Mouse (Mus musculus): ENCODE measurements at regions not wholly inside any gene's neighbourhood (a gene's known extent, or its start where the extent isn't known, plus 50 kb on each side); places are given as distances from the start of the nearest gene placed in this dataset.

DNA sequence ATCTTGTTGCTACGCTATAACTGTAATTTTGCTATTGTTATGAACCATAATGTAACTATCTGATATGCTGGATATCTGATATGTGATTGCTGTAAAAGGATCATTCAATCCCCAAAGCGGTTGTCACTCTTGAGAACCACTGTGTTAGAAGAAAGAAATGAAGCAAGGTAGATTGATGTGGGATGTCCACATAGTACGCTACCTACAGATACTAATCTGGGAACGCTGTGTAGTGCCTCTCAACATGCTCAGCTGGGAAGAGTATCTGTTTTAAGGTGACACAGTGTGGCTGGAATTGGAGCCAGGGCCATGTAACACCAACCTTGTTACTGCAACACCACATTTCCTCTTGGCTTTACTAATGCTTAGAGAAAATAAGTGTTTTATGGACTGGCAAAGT, 456.2 kb upstream of the Slc30a5 start:
- DNase-seq (ENCODE audit: low spot score), result no peak

DNA sequence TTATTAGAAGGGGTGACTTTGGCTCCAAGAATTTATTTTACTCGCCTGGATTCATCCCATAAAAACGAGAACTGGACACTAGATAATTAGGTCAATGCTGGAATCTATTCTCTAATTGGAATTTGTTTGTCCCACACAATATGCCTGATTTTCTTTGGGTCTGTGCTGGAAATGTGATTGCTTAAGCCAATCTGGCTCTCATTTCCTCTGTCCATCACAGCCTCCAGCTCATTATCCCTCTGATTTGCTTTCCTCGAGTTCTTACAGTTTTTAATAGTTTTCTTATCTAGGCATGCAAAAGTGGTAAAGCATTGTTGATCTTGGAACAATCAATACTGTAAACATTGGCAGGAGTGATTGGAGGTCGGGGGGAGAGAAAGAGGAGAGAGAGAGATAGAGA, 453.9 kb upstream of the Slc30a5 start:
- no peak for DNase-seq (ENCODE audit: low spot score)

DNA sequence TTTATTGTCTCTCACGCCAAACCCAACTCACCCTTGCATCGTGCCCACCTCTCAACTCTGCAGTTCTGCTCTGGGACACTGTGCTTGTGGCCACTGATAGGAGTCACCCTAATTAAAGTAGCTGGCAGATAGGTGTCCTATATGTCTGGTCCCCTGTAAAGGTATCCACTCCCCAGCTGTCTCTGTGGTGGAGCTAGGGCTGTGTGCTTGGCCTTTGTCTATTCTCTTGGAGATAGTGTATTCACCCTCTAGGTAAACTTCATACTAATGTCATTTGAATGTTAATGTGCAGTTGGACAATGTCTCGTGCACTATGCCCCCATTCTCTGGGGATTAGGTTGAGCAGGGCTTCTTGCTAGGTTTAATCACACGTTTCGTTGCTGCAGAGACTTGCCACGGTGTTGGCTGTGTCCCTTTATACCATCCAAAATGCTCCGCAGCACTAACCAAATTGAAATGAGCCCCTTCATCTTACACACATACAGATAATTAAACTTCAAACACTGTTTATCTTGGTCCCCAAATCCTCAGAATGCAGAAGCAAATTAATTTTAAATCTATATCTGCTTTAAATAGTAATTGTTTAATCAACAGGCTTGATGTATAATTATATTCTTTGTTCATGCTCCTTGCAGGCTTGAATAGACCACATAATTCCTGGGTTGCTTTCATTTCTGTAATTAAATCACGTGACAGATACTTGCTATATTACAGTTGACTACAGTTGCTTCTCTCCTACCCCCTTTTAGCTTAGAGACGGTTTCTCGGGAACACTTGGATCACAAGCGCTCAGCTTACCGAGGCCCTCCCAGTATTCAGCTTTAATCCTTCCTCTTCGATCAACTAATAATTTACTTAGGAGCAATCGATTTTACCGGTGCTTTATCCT, 453.0 kb upstream of the Slc30a5 start:
- no peak for DNase-seq (ENCODE audit: low spot score)

GRCm38 (mm10) chr13:101278127-101278526, 444.9 kb upstream of the Slc30a5 start:
- DNase-seq (ENCODE audit: low spot score), result no peak

- DNase-seq (ENCODE audit: low spot score), result no peak
These were observed 443.5 kb upstream of the Slc30a5 start for GRCm38 (mm10) chr13:101276766-101277165.

DNA sequence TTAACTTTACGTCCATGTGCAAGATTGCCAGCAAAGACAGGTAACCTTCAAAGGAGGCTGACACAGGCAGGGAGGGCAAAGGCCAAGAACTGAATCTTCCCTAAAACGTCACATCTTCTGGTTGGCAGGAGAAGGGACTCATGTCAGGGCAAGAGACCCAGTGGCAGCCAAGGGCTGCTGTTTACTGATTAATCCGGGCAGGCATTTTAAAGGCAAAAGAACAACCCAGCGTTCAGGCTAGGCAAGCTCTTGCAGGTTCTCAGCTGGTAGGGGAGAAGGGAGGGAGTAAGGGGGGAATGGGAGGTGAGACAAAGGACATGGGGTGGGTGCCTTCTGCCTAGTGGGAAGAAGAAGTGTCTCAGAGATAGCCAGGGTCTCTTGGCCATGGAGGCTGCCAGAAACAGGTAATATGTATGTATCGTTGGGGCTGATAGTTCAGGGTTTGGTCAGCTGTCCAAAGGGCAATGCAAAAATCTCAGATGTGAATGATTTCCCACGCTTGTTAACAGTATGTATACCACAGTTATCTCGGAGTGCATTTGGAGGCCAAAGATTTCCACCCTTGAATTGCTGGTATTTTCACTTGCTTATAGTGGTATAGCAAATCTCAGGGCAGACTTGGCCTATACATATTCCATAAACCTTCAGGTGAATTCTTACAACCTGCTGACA, 441.4 kb upstream of the Slc30a5 start:
- no peak for DNase-seq (ENCODE audit: low spot score)

- no peak for DNase-seq (ENCODE audit: low spot score)
These were observed 440.1 kb upstream of the Slc30a5 start for GRCm38 (mm10) chr13:101273321-101273720.

GRCm38 (mm10) chr13:101253698-101254468, 420.7 kb upstream of the Slc30a5 start:
- DNase-seq (ENCODE audit: low spot score), result no peak

- no peak for DNase-seq (ENCODE audit: low spot score)
These were observed 416.1 kb upstream of the Slc30a5 start for GRCm38 (mm10) chr13:101249369-101249768.

- DNase-seq (ENCODE audit: low spot score), result no peak
These were observed 411.1 kb upstream of the Slc30a5 start for GRCm38 (mm10) chr13:101244326-101244725.

DNA sequence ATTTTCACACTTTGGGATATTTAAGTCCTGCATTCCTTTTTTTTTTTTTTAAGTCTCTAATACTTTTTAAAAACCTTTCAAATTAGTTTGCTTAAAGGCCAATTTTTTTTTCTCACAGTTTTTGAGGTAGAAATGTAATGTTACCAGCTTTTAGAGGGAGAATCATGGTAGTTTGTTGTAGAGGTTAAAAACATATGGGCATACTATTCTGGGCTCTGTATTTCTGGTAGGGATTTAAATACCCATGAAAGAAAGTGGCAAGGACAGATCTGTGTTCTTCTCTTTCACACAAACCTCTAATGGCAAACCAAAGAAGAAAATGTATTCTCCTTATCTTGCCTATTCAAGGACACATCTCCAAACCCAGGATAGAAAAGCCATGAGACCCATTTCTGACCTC, 405.6 kb upstream of the Slc30a5 start:
- no peak for DNase-seq (ENCODE audit: low spot score)

DNA sequence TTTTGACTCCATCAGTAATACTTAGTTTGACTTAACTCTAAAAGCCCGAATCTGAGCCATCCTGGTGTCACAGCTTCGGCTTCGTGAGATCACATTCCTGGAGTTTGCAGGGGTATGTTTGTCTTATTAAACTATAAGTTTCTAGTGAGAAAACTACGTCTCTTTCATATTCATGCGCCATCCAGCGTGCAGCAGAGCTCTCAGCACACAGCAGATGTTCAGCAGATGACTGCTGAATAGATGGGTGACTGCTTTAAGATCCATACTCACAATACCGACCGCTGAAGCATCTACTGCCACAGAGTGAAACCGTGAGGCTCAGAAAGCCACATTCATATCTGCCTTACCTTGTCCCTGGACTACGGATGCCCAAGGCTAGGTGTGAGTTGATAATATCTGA, 403.8 kb upstream of the Slc30a5 start:
- no peak for DNase-seq (ENCODE audit: low spot score)

- no peak for DNase-seq (ENCODE audit: low spot score)
These were observed 402.6 kb upstream of the Slc30a5 start for GRCm38 (mm10) chr13:101235846-101236245.

DNA sequence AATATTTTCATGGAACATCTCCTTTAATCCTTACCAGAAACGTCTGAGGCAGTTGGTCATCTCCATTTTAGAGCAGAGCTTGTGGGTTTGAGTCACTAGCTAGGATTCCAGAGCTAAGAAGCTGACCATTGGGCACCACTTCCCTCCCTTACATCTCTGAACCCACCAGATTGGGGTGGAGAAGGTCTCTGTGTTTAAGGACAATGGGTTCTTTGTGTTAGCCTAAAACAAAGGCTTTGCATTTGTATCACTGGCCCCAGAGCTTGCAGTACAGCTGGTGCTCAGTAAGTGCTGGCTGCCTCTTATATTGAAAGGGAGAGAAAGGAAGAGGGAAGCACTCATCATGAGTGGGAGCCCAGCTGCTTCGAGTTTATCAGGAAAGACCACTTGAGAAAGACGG, 401.9 kb upstream of the Slc30a5 start:
- no peak for DNase-seq (ENCODE audit: low spot score)

GRCm38 (mm10) chr13:101234550-101234949, 401.3 kb upstream of the Slc30a5 start:
- no peak for DNase-seq (ENCODE audit: low spot score)

GRCm38 (mm10) chr13:101233843-101234281, 400.6 kb upstream of the Slc30a5 start:
- no peak for DNase-seq (ENCODE audit: low spot score)

DNA sequence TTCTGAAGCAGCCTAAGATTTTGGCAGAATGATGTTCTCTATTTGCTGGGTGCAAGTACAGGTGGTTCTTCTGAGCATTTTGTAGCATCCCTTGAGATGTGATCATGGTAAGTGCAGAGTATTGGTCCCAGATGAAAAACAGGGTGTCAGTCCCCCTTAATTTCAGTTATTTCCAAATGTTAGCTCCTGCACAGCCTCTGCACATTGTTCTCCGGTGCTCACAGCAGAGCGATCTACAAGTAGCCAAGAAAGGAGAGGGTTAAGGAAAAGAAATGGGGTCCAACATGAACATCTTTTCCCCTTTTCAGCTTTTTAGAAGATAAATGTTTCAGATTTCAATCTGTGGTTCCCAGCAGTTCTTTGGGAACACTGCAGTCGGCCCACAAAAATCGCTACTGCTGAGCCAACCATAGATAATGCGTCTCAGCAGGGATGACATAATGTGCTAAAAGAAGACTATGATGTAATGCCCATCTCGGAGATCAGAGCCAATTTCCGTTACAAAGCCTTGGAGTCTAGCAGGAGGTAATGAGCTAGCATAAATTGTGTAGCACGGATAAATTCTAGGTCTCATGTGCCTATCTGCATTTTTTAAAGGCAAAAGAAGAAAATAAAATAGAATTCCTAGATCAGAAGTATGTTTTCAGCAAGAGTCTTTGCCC, 400.1 kb upstream of the Slc30a5 start:
- DNase-seq (ENCODE audit: low spot score), result no peak

- no peak for DNase-seq (ENCODE audit: low spot score)
These were observed 396.6 kb upstream of the Slc30a5 start for GRCm38 (mm10) chr13:101229861-101230260.

DNA sequence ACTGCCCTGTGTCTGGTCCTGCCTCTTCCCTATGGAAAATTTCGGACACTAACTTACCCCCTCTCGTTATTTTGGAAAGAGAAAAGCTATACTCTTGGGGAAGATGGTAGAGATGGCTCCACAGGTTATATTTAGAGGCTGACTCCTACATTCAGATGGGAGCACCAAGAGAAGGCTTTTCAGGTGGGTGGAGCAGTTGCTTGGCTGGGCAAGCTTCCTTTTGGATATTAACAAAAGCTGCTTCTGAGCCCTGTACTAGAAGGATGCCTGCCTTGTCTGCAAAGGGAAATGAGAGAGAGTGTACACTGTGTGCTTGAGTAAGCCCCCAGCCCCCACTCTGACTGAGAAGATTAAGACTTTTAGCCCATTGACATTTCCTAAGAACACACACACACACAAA, 392.1 kb upstream of the Slc30a5 start:
- no peak for DNase-seq (ENCODE audit: low spot score)

- DNase-seq (ENCODE audit: low spot score), result no peak
These were observed 388.3 kb upstream of the Slc30a5 start for GRCm38 (mm10) chr13:101221331-101222043.

GRCm38 (mm10) chr13:101219568-101219967, 386.3 kb upstream of the Slc30a5 start:
- no peak for DNase-seq (ENCODE audit: low spot score)

Measured in T-cell, adult 2 months (primary cell).